ENCODE assay signal across 15 mouse cellular contexts in the genomic region with DNA sequence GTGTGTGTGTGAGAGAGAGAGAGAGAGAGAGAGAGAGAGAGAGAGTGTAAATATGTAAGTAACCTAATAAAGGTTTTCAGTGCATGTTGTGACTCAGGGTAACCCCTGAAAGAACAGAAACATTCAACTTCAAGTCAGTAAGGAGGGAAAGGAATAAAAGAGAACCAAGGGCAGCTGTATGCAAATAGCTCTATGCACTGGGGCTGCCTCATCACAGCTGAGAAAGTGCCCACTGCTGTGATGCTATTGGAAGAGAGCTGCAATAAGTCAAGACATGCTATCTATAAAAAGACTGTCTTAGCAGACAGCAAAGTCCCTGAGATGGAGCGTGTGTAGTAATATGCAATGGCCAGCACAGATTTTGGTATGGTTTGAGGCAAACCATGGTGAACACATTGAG.
"Had no signal": no experiment of that assay in that cellular context is flagged by ENCODE, and none has a peak within 500 bp of the region (broad histone marks: within the 10 kb centered on the region; RNA-seq: fewer than 3 reads in every experiment).

No protein-coding gene starts in this region.

- H3K27me3 ChIP-seq: liver, embryonic 15.5 days; midbrain, embryonic 15.5 days; neural tube, embryonic 13.5 days had no signal

- H3K9me3 ChIP-seq: limb, embryonic 10.5 days; liver, embryonic 15.5 days; midbrain, embryonic 10.5 days; midbrain, embryonic 15.5 days; neural tube, embryonic 13.5 days had no signal

- H3K27ac ChIP-seq: left cerebral cortex, adult 2 months; limb, embryonic 10.5 days; midbrain, embryonic 15.5 days; stomach, postnatal 0 days had no signal

- H3K9ac ChIP-seq: liver, embryonic 15.5 days; lung, embryonic 14.5 days; midbrain, embryonic 15.5 days; neural tube, embryonic 13.5 days had no signal

- H3K4me3 ChIP-seq: left cerebral cortex, adult 2 months; limb, embryonic 10.5 days; liver, embryonic 15.5 days; midbrain, embryonic 10.5 days; midbrain, embryonic 15.5 days; neural tube, embryonic 13.5 days had no signal

- H3K36me3 ChIP-seq: limb, embryonic 10.5 days; liver, embryonic 15.5 days; midbrain, embryonic 10.5 days; midbrain, embryonic 15.5 days; neural tube, embryonic 13.5 days had no signal

- ATAC-seq: intestine, postnatal 0 days; midbrain, embryonic 15.5 days had no signal

- H3K4me2 ChIP-seq: lung, embryonic 14.5 days; midbrain, embryonic 15.5 days; neural tube, embryonic 13.5 days had no signal

- DNase-seq: kidney, adult 8-10 months; kidney, postnatal 25 days; lung, embryonic 14.5 days; lung, postnatal 10 days; lung, postnatal 4 days; right cerebral cortex, postnatal 25 days; thymus, postnatal 14 days had no signal
